Mouse (Mus musculus) forebrain, embryonic 11.5 days (tissue): ENCODE results near the gene Ablim1. TPM values are rescaled to one million over a fixed set of nuclear protein-coding genes. Genes with fewer than 3 reads are reported as not detected.

Experiments
- ATAC-seq: fragments of 200-750 bp; cut with Nextera tagmentation; replicated peaks from 2 replicates; pipeline ENCODE4 v1.8.0; 2017; ENCODE audit warnings: moderate TSS enrichment; ENCODE audit not compliant: low FRiP score
- DNase-seq: peaks from one replicate; pipeline ENCODE4 v3.0.0-alpha.2; 2017; ENCODE audit warnings: low spot score
- H3K27ac ChIP-seq: fragments of 300-500 bp; sonication (generic); 2 replicates; pipeline ENCODE4 v1.5.1; 2014; ENCODE audit warnings: low read depth, low read length
- H3K27me3 ChIP-seq: fragments of 300-500 bp; sonication (generic); 2 replicates; pipeline ENCODE4 v1.6.1; 2014; ENCODE audit warnings: mild to moderate bottlenecking, low read length, mixed read lengths; ENCODE audit not compliant: control insufficient read depth, insufficient read depth
- H3K36me3 ChIP-seq: fragments of 300-500 bp; sonication (generic); 2 replicates; pipeline ENCODE4 v1.6.1; 2014; ENCODE audit warnings: mild to moderate bottlenecking, low read length, moderate library complexity, mixed read lengths; ENCODE audit not compliant: control insufficient read depth, insufficient read depth
- H3K4me1 ChIP-seq: fragments of 300-500 bp; sonication (generic); replicated peaks from 2 replicates; pipeline ENCODE4 v1.6.1; 2014; ENCODE audit warnings: low read length, mixed read lengths; ENCODE audit not compliant: control insufficient read depth, insufficient read depth
- H3K4me2 ChIP-seq: fragments of 300-500 bp; sonication (generic); 2 replicates; pipeline ENCODE4 v1.6.1; 2014; ENCODE audit warnings: low read depth, mild to moderate bottlenecking, low read length, moderate library complexity, mixed read lengths; ENCODE audit not compliant: severe bottlenecking
- H3K4me3 ChIP-seq: fragments of 300-500 bp; sonication (generic); 2 replicates; pipeline ENCODE4 v1.5.1; 2014; ENCODE audit warnings: low read depth, low read length
- H3K9ac ChIP-seq: fragments of 300-500 bp; sonication (generic); 2 replicates; pipeline ENCODE4 v1.6.1; 2014; ENCODE audit warnings: low read length
- H3K9me3 ChIP-seq: fragments of 300-500 bp; sonication (generic); 2 replicates; pipeline ENCODE4 v1.6.1; 2016; ENCODE audit warnings: low read length, mixed read lengths; ENCODE audit not compliant: control insufficient read depth
- WGBS: fragments of 180-500 bp; shearing (Covaris S2); extraction: QIAGEN DNeasy Blood & Tissue Kit; methylation state at CpG from one replicate; pipeline ENCODE4 v1.1.7; 2014; 5-methylcytosine and 5-hydroxymethylcytosine counted together
- polyA plus RNA-seq: library from polyadenylated mRNA; unstranded; fragments of >200 nt; fragmentation: Nextera tagmentation; extraction: Ambion mirVana; gene quantifications from 2 replicates; pipeline ENCODE4 v1.2.1, GENCODE M21; 2014

Ablim1 gene
- polyA plus RNA-seq, 1 experiment from 2014 or later: 17.0 TPM

DNA sequence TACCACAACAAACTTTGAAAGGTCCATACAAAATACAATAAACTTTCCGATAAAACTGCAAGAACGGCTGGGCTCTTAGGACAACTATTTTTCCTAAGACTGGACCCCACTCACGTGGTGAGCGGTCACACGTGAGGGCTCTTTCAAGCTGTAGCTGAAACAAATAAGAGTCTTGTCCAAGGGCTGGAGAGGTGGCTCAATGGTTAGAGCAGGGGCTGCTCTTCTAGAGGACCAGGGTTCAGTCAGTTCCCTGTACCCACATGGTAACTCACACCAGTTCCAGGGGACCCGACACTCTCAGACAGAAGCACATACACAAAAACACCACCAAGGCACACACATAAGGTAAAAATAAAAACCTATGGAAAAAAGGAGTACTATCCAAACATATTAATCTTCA is 197.0 kb downstream of the Ablim1 start:
- Histone ChIP-seq H3K4me2 (peak overlapping the region; percentile 51; the same call in 1 of the 2 replicates), H3K4me1 (peaks cover 13% of the 10 kb centered on the region), H3K9ac (no peak overlapping the region), H3K36me3 (no peaks in the 10 kb centered on the region), H3K4me3 (peak overlapping the region; percentile 33; the same call in 1 of the 2 replicates), H3K27me3 (no peaks in the 10 kb centered on the region), H3K27ac (no peak overlapping the region), H3K9me3 (no peaks in the 10 kb centered on the region)
- ATAC-seq (no peak), DNase-seq (no peak)
- WGBS: 16% methylated on average over 6 of the region's 6 CpGs

DNA sequence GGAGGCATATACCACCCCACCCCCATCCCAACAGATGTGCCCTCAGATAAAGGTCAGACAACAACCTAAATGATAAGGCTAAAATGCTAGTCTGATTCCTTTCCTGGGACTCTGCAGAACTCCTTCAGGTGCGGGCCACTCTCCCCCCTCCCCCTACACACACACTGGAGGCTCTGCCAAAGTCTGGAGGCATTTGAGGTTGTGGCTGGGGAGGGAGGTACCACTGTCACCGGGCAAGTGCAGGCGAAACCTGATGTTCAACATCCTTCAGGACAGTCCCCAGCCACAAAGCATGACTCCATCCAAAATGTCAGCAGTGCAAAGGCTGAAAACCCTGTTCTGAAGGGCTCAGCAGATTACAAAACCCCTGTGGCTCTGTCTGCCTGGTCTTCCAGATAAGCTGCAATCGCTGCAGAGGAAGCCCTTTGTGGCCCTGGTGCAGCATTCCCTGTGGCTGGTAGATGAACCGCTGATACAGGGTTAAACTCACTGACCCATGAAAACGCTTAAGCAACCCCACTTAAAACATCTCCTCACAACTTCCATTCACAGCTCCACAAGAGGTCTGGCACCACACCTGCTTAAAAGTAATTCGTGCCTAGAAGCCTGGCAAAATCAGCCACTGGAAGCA is 197.7 kb downstream of the Ablim1 start:
- Histone ChIP-seq H3K9ac (no peak overlapping the region), H3K4me3 (no peak overlapping the region), H3K4me2 (peak overlapping the region; percentile 51; the same call in 1 of the 2 replicates), H3K27me3 (no peaks in the 10 kb centered on the region), H3K27ac (no peak overlapping the region), H3K9me3 (no peaks in the 10 kb centered on the region), H3K36me3 (no peaks in the 10 kb centered on the region), H3K4me1 (peaks cover 15% of the 10 kb centered on the region)
- DNase-seq (no peak), ATAC-seq (no peak)
- WGBS: 3% methylated on average over 7 of the region's 7 CpGs

DNA sequence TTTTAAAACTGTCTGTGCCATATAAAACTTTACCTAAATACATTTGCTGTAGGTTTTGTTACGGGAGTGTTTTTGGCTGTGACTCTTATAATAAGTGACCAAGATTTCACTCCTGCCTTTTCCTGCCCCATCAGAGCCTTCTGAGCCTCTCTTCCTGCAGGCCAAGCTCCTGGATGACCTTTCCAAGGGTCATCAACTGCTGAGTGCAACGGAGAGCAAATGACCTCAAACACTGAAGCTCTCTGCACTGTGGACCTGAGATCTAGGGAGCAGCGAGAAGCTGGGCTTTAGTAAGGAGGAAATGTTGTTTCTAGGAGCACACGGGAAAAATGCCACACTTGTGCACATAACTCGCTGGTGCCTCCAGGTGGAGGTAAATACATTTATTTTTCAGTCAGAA is 199.0 kb downstream of the Ablim1 start:
- no peaks in the 10 kb centered on the region for H3K36me3 ChIP-seq
- no peaks in the 10 kb centered on the region for H3K27me3 ChIP-seq
- no peak for DNase-seq
- no peak overlapping the region for H3K4me2 ChIP-seq
- H3K9ac ChIP-seq: no peak overlapping the region
- no peak overlapping the region for H3K4me3 ChIP-seq
- no peaks in the 10 kb centered on the region for H3K9me3 ChIP-seq
- ATAC-seq: no peak
- H3K27ac ChIP-seq: no peak overlapping the region
- H3K4me1 ChIP-seq: peaks cover 15% of the 10 kb centered on the region
- WGBS: 57% methylated on average over 5 of the region's 5 CpGs

DNA sequence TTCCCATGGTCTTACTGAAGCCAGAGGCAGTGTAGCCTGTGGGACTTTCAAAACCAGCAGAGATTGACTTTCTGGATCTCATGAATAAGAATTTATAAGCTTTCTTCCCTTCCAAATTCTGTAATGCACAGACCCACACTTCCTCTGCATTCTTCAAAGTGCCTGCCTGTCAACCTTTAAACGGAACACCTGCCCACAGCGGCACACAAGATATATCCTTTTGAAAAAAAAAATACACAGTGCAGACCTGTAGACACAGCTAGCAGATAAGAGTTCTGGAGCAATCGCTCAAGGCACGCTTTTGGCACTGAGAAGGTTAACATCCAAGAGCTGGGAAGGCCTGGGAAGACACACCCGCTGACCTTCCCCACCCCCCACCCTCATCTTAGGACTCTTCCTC is 199.8 kb downstream of the Ablim1 start:
- Histone ChIP-seq H3K9ac (no peak overlapping the region), H3K9me3 (no peaks in the 10 kb centered on the region), H3K4me2 (no peak overlapping the region), H3K4me3 (no peak overlapping the region), H3K27me3 (no peaks in the 10 kb centered on the region), H3K36me3 (no peaks in the 10 kb centered on the region), H3K27ac (no peak overlapping the region), H3K4me1 (peaks cover 15% of the 10 kb centered on the region)
- ATAC-seq (no peak), DNase-seq (no peak)
- WGBS: 81% methylated on average over 5 of the region's 5 CpGs

DNA sequence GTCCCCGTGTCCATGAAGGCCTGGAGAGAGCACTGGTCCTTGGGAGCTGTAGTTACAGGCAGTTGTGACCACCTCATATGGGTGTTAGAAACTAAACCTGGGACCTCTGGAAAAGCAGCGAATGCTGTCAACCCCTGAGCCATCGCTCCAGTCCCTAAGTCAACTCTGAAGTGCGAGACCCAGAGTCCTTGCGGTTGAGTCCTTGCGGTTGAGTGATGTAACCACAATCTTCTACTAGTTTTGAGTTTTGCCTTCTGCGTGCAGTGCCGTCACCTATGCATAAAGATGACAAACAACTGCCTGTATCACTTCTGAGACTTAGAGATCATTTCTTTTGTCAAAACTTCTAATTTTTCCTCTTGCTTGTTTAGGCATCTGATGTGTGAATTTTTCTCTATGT is 200.7 kb downstream of the Ablim1 start:
- ATAC-seq (no peak), DNase-seq (no peak)
- peaks cover 13% of the 10 kb centered on the region for H3K4me1 ChIP-seq
- no peak overlapping the region for H3K9ac ChIP-seq
- H3K4me3 ChIP-seq: no peak overlapping the region
- H3K27ac ChIP-seq: no peak overlapping the region
- H3K9me3 ChIP-seq: no peaks in the 10 kb centered on the region
- no peaks in the 10 kb centered on the region for H3K27me3 ChIP-seq
- no peaks in the 10 kb centered on the region for H3K36me3 ChIP-seq
- no peak overlapping the region for H3K4me2 ChIP-seq
- 97% methylated on average over 8 of the region's 8 CpGs for WGBS

DNA sequence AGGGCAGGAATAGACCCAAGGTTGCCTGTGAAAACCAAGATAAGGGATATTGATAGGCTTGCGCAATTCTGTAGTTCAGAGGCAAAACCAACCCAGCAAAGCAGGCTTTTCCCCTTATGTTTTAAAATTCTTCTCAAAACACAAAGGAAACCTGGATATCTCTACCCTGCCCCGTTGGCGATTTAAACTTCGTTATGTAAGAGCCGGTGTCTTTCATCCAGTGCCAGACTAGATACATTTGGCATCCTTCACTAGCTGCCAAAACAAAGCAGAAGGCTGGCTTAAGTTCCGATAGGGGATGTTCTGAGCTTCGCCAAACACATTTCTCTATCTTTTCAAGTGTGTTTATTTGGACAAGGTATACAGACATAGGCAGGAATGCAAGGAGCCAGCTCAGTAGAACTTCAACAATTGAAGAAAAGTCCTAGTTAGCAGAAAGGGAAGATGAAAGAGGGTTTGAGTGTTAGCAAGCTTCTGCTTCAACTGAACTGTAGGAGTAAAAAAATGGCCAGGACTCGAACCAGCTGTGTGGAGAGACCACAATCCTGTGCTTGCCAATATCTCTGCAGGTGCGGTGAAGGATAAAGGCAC is 201.8 kb downstream of the Ablim1 start:
- no peak overlapping the region for H3K4me2 ChIP-seq
- no peaks in the 10 kb centered on the region for H3K27me3 ChIP-seq
- WGBS: 85% methylated on average over 9 of the region's 9 CpGs
- ATAC-seq (no peak), DNase-seq (no peak)
- H3K36me3 ChIP-seq: no peaks in the 10 kb centered on the region
- no peak overlapping the region for H3K27ac ChIP-seq
- H3K4me1 ChIP-seq: peaks cover 10% of the 10 kb centered on the region
- H3K9me3 ChIP-seq: no peaks in the 10 kb centered on the region
- H3K9ac ChIP-seq: no peak overlapping the region
- H3K4me3 ChIP-seq: no peak overlapping the region

DNA sequence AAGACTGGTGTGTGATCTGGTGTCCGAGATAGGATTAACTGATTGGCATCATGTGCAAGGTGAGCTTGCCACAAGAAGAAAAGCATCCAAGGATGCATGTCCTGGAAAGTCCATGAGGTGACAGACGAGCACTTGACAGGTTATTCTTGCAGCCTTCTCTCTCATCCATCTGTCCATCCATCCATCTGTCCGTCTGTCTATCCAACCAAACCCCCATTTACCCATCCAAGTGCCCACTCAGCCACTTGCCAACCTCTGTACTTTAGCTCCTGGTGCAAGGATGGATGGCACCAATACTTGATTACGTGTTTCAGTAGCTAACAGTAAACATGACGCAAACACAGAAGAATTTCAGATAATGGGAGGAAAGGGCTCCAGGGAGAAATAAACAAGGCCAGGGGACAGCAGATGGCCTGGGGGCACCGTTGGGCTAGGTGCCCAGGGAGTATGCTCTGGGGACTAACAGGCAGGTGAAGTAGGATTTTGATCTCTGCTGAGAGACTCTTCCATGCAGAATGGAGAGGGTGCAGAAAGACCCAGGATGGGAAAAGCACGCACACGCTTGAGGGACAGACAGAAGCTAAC is 202.4 kb downstream of the Ablim1 start:
- no peak overlapping the region for H3K9ac ChIP-seq
- peaks cover 7% of the 10 kb centered on the region for H3K4me1 ChIP-seq
- no peaks in the 10 kb centered on the region for H3K9me3 ChIP-seq
- no peak overlapping the region for H3K4me3 ChIP-seq
- ATAC-seq (no peak), DNase-seq (peak; percentile 28)
- H3K27me3 ChIP-seq: no peaks in the 10 kb centered on the region
- no peak overlapping the region for H3K27ac ChIP-seq
- no peaks in the 10 kb centered on the region for H3K36me3 ChIP-seq
- 88% methylated on average over 8 of the region's 8 CpGs for WGBS
- H3K4me2 ChIP-seq: no peak overlapping the region

DNA sequence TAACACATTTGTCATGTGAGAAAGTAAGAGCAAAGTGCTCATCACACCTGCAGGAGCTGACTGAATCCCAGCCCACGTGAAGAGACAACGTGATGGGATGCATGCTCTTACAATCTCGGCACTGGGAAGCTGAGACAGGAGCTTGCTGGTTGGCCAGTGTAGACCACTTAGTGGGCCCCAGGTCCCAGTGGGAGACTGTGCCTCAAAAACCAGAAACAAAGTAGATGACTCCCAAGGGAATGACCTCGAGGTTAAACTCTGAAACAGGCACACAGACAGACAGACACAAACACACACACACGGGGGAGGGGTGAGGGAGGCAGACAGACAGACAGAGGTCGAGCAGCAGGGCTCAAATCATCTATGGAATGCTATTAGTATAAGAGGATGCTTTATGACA is 203.4 kb downstream of the Ablim1 start:
- Histone ChIP-seq H3K27ac (no peak overlapping the region), H3K9me3 (no peaks in the 10 kb centered on the region), H3K4me2 (no peak overlapping the region), H3K9ac (no peak overlapping the region), H3K4me1 (peaks cover 2% of the 10 kb centered on the region; the same call in 1 of the 2 replicates), H3K36me3 (no peaks in the 10 kb centered on the region), H3K4me3 (no peak overlapping the region), H3K27me3 (no peaks in the 10 kb centered on the region)
- peak; percentile 18 for DNase-seq
- whole genome bisulfite sequencing: 78% methylated on average over 6 of the region's 6 CpGs
- no peak for ATAC-seq

- Histone ChIP-seq H3K9ac (no peak overlapping the region), H3K36me3 (no peaks in the 10 kb centered on the region), H3K4me3 (no peak overlapping the region), H3K9me3 (no peaks in the 10 kb centered on the region), H3K4me2 (no peak overlapping the region), H3K4me1 (peaks cover 2% of the 10 kb centered on the region; the same call in 1 of the 2 replicates), H3K27ac (no peak overlapping the region), H3K27me3 (no peaks in the 10 kb centered on the region)
- DNase-seq (peak; percentile 33), ATAC-seq (no peak)
- WGBS: 73% methylated on average over 7 of the region's 7 CpGs
Measured at GRCm38 (mm10) chr19:57109620-57110019, 205.1 kb downstream of the Ablim1 start.
